Mouse (Mus musculus) cerebellum, postnatal 25 days (tissue): ENCODE measurements around the gene Grin2a.

Experiments
- DNase-seq, 2 experiments: peaks; one replicate each; pipeline ENCODE4 v3.0.0; 2021; ENCODE audit warnings: mixed read lengths in 2 of 2

The Grin2a gene

DNA sequence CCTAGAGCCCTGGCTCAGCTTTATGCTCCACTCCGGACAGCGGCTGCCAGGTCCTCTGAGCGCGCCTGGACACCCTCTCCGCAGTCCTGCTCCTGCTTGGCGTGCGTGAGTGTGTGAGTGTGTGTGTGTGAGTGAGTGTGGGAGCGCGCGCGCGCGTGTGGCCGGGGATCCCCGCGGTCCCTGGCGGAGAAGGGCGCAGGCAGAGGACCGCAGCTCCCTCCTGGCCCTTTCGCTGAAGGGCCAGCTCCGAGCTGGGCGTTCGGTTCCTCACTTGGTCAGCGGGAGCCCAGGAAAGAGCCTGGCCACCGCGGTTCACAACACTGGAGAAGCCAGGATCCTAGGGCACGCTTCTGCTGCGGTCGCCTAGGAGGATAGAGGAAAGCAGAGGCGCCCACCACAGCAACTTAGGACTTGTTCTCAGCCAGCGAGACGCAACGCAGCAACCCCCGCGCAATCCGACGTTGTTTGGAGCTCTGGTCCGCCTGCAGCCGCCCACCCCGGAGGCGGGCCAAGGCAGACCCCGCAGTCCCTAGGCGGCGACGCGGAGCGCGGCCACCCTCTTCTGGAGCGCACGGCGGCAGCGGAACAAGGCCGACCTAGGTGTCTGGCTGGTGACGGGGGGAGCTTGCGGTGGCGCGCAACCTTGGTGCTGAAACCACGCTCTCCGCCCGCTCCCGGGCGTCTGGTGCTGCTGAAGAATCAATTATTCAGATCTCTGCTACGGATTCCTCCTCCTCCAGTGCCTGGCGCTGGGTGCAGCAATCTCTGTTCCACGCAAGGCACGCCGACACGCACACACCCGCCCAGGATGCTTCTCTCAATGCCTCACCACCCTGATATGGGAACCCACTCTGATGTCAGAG, at the start of gene Grin2a:
Gene Grin2a, minus strand, starts transcription at position 610 of the 863 bp plus-strand sequence.
- DNase-seq: peak; percentile 86 to 88

DNA sequence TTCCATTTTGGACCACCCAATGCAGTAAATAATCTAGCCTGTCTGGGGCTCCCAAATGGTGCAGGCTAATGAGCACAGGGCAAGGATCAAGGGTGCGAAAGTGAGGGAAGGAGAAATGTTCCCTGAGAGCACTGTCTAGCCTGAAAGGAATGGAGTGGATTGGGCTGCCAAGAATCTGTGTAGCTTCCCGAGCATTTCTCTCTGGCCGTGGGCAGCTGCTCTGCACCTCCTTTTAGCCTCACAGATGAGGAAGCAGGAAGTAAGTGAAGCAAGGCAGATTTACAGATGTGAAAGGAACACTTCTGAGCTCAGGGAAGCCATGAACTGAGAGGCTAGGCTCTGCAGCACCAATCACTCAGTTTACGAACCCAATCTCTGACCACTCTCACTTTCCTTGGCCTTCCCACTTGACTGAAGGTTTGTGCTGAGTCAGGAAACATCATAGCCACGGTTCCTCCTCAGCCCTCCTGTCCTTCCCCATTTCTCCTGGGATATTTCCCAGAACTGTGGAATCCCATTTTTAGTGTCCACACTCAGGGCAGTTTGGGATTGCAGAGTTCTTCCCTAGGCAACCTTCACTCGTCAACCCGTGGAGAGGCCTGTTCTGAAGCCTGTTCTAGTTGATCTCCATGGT, 40.3 kb upstream of the Grin2a start:
- DNase-seq: no peak

DNA sequence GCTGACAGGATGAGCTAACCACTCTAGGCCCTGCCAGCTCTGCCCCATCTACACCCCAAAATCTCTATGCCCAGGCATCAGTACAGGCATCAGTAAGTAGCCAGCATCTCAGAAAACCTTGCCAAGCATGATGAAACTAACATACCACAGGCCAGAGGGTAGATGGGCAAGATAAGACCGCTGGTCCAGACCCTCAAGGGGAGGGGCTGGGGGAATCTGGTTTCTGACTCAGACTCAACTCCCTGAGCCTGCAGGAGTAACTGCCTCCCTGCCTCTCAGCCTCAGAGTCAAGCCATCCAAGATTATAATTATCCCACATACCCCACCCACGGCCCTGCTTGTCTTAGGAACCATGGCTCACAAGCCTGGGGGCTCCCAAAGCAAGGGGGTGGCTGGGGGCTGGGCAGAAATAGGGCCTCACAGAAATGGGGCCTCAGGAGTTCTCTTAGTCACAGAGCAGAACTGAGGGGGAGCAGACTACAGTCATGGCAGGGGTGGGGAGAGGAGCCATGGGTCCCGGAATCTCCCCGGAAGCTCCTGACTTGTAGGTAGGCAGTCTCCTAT, 38.1 kb upstream of the Grin2a start:
- DNase-seq: no peak

DNA sequence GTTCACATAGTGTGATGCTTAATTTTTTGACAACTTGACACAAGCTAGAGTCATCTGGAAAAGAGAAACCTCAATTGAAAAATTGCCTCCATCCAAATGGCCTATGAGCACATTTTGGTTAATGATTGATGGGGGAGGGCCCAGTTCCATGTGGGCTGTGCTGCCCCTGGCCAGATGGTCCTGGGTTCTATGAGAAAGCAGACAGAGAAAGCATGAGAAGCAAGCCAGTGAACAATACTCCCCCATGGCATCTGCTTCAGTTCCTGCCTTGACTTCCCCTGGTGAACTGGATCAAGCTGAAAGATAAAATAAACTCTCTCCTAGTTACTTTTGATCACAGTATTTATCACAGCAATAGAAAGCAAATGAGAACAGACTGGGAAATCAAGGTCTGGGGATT, 36.5 kb upstream of the Grin2a start:
- no peak for DNase-seq

DNA sequence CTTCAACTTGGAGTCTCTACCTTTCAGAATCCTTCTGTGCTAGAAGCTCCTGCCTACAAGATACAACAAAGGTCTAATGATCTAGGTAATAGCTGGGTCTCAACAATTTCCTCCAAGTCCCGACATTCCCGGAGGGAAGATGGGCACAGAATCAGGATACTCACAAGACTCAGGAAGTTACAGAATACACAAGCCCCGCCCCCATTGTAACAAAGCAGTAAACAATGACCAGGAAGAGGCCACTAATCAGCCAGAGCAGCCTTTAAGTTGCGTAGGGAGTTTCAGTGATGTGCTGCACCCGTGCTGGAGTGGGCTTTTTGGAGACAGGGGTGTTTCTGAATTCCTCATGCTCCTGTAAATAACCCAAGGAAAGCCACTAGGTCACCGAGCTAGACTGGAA, 31.4 kb upstream of the Grin2a start:
- DNase-seq: no peak

DNA sequence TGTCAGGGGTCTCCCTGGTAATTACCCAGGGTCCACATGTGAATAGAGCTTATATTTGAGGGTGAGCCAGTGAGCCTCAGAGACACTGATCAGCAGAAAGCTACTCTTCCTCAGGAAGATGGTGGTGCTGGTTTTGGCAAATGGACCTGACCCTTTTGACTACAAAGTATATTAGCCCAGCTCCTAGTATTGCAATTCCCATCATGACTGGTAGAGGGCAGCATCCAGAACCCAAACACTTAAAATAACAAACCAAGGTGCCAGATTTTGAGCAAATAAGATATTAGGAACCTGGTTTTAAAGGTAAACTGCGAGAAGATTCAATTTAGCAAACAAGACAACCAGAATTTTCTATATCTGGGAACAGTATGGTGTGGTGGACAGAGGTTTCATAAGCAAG, 14.4 kb upstream of the Grin2a start:
- no peak for DNase-seq

DNA sequence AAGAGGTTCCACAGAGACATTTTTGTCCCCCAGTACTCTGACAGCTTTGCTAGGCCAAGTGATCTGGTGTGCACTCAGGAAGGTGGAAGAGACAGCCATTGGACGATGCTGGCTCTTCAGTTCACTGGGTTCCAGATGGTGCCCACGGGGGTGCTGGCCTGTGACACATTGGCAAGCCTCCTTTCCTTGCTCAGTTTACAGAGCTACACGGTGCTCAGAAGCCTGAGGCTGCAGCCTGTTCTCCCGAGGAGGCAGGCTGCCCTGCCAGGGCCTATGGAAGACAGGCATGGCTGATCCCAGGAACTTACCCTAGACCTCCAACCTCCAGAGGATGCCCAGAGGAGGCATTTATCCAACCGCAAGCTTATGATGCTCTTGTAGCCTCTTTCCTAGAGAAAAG, 10.2 kb upstream of the Grin2a start:
- peak; percentile 98 for DNase-seq

DNA sequence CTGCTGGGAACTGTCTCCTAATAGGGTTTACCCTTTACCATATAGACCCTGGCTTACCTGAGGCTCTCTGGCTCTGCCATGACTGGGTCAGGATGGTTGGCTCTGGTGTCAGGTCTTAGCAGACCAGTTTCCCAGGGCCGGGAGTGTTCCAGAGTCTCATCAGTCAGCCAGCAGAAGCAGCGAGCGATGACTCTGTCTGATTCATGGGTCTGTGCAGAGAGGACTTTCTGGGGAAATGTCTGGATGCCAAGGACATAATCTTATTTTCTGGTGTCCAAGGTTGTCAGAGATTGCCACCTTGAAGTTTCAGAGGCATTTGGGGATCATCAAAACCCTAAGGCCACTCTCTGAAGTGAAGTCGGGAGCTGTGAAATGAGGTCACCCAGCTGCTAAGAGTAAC, 8.7 kb upstream of the Grin2a start:
- no peak for DNase-seq

DNA sequence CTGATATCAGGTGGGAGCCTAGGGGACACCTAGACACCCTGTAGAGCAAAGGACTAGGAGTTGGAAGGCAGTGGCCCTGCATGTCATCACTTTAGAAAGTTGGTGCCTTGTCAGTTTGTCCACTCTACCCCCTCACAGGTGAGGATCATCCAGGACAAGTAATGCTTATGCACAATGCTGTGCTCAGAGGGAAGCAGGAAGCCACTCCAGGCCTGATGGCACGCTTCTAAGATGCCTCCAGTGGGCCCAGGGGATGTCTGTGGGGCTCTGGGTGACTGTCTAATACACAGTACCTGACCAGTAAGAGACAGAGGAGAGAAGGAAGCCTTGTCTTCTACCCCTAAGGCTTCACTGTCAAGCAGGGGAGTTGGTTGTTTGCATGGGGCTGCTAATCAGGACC, 7.6 kb upstream of the Grin2a start:
- DNase-seq: no peak

DNA sequence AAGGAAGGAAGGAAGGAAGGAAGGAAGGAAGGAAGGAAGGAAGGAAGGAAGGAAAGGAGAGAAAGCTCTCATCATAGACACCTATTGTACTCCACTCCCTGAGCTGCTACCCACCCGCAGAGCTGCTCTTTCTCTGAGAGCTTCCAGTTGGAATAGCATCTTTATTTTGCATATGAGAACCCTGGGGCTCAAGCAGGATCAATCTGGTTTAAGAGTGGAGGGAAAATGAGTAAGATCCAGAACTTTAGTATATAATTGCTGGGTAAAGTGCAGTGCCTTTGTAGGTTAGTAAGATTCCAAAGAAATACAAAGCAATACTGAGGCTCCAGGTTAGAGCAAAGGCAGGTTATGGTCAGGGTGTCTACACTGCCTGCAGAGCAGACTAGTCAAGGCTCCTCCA, 6.2 kb upstream of the Grin2a start:
- no peak for DNase-seq

DNA sequence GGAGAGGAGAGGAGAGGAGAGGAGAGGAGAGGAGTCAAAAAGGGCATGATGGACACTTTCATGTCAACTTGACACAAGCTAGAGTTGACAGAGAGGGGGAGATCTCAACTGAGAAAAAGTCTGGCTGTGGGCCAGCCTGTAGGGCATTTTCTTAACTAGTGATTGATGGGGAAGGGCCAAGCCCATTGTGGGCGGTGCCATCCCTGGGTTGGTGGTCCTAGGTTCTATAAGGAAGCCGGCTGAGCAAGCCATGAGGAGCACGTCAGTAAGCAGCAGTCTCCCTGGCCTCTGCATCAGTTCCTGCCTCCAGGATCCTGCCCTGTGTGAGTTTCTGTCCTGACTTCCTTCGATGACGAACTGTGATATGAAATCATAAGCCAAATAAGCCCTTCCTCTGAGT, 4.6 kb upstream of the Grin2a start:
- DNase-seq: no peak

DNA sequence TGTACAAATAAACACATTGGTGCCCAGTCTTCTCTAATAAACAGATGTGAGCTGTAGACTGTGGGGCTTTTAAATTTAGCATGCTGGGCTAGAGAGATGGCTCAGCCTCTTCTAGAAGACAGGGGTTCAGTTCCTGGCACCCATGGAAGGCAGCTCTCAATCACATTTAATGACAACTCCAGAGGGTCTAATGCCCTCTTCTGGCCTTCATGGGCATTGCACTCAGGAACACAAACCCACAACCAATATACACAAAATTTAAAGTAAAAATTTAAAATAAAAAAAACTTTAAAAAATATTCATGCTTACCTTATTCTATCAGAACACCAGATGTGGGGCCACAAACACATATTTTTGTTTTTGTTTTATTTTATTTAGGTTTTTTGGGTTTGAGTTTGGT, 2.6 kb upstream of the Grin2a start:
- DNase-seq: no peak

DNA sequence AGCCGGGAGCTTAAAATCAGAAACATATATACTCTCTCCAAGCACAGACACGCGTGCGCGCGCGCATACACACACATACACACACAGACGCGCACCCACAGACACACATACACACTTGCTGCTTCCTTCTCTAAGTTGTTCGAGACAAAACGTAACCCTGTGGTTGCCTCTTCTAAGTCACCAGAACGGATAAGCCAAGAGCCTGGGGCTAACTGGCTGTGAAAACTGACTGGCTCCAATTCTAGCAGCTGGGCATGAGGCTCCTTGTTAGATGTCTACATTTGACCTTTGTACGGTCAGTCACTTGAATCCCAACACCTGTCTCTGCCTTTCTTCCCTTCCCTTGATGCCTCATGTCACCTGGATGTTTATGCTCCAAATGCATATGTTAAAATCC, 452 bp upstream of the Grin2a start:
- no peak for DNase-seq

DNA sequence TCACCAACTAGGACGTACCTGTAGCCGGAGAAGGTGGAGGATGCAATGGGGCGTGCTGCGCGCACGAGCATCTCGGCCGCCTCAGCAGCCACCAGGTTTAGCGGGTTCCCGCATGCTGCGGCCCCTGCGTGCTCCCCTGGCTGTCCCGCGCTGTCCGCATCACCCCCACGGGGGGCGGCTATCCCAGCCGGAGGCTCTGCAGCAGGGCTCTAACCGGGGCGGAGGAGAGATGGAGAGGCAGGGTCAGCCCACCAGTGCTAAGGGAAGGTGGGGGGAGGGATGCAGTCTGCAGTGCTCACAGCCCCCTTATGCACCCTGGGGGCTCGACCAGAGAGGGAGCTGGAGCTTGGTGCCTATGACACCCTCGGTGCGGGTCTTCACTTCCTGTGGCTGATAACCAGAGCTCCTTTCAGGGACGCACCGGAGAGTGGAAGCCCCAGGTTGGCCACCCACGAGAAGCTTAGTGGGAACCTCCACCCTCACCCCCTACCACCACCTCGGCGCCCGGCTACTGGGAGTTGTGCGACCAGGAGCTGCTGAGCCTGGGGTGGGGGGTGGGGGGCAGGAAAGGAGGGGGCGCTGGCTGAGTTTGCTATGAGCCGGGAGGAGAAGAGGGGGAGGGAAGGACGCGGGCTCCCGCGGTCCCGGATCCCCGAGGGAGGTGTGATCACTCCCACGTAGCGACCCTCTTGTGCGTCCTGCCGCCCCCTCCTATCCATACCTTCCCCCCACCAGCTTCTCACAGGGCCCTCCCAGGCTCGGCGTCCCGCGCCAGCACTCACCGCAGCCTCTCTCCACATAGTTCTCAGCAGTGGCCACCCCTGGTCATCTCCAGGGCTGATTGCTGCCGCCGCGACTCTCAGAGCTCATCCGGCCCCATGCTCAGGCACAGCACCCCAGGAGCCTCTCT, 1.1 kb downstream of the Grin2a start:
- DNase-seq: peak in 1 of 2 experiments; percentile 56

DNA sequence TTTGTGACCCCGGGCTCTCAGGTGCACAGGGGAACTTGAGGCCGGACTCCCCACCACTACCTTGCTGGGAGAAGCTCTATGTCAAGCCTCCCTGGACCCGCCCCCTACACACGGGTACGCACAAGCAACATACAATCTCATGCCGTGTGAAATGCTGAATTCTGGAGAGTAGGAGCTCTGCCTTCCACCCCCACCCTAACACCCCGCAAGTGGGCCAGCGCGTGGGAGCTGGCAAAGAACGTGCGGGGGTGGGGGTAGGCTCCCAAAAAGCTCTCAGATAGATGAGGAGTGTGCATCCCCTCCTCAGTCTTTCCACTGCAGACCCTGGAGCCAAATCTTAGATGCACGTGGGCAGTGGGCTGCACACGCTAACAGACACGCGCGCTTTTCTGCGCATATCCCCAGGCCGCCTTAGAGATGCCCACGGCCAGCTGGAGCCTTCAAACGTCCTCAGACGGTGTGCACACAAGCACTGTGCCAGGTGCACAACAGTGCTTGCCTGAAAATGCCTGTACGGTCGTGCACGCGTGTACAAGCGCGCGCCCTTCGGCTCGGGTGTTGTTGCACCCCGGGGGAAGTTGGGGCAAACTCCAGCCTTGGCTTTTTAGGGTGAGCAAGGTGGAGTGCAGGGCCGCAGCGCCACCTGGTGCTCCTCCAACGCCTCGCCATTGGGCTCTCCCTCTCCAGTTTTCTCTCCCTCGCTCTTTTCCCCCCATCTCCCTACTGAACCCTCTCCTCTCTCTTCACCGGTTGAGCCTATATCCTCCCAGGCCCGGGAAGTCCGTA, 1.9 kb downstream of the Grin2a start:
- DNase-seq: peak; percentile 93 to 94

DNA sequence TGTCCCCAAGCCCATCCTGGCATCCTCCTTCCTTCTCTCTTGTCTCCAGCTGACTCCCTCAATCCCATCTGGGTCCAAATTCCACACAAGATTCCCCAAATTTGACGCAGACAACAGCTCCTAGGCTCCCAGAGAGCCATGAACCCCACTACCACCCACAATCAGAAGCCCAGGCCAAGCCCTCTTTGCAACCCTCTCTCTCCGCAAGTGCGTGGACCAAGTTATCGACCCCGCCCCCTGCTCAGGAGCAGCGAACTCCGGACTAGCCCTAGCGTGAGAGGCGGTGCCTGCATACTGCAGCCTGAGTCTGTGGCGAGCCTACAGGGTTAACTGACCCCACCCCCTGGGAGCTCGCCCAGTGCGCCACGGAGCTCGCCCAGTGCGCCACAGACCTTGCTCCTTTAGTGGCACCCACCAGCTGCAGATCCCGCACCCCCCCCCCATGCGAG, 2.6 kb downstream of the Grin2a start:
- DNase-seq: peak in 1 of 2 experiments; percentile 58

DNA sequence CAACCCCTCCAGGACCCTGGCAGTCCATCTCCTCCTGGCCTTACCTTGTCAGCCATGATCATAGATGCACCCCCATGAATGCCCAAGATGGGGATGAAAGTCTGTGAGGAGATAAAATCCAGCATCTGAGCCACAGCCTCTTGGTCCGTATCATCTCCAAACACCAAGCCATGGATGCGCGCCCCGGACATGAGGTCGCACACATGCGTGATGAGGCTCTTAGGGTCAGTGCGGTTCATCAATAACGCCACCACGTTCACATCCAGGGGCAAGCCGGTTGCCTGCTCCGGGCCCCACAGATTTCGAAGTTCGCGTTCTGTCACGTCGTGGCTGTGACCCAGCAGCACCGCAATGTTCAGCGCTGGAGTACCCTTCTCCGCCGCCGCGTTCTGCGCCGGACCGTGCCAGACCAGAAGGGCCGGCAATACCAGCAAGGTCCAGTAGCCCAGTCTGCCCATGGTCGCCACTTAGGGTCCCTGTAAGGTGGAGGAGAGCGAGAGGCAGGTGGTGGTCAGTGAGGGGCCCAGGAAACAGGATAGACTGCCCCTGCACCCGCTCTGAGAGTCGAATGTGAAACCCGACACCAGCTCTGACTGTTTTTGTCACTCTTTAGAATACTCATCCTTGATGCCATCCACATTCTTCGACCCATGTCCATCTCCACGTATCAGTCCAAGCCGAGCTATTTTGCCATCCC, 3.1 kb downstream of the Grin2a start:
- peak; percentile 45 to 50 for DNase-seq

DNA sequence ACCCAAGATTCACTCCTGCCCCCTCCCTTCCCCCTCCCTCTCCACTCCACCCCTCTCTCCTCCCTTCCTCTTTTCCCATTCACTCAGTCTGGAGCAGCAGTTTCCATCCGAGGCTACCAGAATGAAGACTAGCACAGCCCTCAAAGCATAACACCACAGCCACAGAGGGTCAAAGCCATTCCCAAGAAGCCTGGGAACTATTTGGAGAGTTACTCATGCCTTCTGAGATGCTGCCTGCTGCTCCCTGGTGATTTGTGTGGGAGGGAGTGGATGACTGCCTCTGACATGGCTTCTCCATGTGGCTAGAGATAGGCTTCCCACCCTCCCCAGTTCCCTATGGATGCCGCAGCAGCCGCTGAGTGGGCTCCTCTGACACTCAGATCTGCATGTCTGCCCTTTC, 10.3 kb downstream of the Grin2a start:
- DNase-seq: no peak

DNA sequence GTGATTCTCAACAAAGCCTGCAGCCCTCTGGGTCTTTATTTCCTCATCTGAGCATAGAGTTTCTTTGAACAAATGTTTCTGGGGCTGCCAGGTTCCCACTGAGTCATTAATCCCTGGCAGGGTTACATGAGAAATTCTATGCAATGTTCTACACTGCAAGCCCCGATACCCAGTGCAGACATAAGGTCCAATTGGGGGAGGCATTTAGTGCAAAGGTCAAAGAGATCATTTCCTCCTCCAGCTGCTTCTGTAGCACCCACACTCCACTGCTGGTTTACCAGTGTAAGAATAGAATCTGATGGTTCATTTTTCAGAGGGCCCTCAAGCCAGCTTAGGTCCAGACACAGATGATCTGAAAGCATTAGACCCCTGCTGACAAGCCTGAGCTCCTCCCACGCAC, 14.7 kb downstream of the Grin2a start:
- peak; percentile 63 for DNase-seq

DNA sequence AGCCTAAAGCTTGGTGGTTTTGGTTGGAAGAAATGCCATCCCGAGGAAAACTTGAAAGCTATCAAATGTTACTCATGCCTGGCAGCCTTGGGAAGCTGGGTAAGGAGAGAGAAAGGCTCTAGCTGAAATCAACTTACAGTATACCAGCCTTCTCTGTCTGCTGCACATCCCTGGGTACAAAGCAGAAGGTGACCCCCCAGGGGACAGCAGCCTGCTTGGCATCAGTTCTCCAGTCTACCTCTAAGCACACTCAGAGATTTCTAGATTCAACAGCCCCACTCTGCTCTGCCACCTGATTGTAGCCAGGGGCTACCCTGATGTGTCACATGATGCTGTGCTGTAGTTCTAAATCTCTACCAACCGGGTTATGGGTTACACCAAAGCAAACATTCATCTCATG, 17.2 kb downstream of the Grin2a start:
- peak; percentile 54 to 63 for DNase-seq

DNA sequence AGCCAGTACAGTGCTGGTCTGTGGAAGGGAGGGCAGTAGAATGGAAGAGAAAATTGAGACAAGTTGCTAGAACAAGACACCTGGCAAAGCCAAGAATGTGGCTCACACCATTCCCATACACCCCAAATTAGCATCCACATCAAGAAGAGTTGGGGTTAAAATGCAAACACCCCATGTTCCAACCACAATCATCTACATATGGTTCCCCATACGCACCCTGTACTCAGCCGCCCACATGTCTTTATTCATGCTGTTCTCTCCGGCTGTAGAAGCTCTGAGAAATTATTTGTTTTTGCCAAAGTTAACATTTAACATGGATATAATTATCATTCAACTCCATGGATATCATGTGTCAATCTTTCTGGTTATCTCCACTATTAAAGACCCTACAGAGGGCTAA, 22.7 kb downstream of the Grin2a start:
- DNase-seq: no peak

DNA sequence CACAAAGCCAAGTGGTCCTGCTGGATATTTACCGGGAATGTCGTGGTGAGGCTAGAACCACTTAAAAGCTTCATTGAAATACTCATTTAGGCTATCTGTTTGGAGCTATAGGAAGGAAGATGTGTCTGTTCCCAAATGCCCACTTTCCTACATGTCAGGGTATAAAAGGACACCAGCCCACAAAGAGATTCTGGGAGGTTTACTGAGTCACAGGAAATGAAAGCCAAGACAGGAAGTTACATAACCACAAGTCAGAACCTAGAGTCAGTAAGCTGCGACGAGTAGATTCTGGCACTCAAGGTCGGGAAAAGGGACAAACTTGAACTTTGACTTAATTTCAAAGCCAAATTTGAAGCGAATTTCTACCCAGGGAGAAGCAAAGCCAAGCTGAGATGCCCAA, 30.9 kb downstream of the Grin2a start:
- no peak for DNase-seq
